Mouse (Mus musculus): ENCODE measurements around the gene Sec14l2. TPM values are rescaled to one million over a fixed set of nuclear protein-coding genes. Genes with fewer than 3 reads are reported as not detected.

The Sec14l2 gene
- polyA plus RNA-seq, 1 experiment from 2014 or later: 5.0 TPM

GRCm38 (mm10) chr11:4060866-4061575, 62.2 kb downstream of the Sec14l2 start:
- Histone ChIP-seq H3K27ac (ENCODE audit: low read depth, low read length) (no peak overlapping the region), H3K4me2 (ENCODE audit: low read depth, low read length) (no peak overlapping the region), H3K4me1 (ENCODE audit: control insufficient read depth, insufficient read depth, low read length) (no peaks in the 10 kb centered on the region), H3K9ac (replicated peaks; ENCODE audit: low read depth, low read length) (no peak overlapping the region), H3K27me3 (ENCODE audit: control insufficient read depth, insufficient read depth, low read length) (no peaks in the 10 kb centered on the region), H3K9me3 (ENCODE audit: control insufficient read depth, low read length) (no peaks in the 10 kb centered on the region), H3K36me3 (ENCODE audit: control insufficient read depth, insufficient read depth, low read length) (no peaks in the 10 kb centered on the region), H3K4me3 (ENCODE audit: low read depth, low read length) (no peak overlapping the region)
- WGBS: 79% methylated on average over 5 of the region's 5 CpGs
- no peak for ATAC-seq (ENCODE audit: low read depth)

GRCm38 (mm10) chr11:4053586-4053985, 69.6 kb downstream of the Sec14l2 start:
- ATAC-seq (ENCODE audit: low read depth): no peak
- H3K4me3 ChIP-seq (ENCODE audit: low read depth, low read length): no peak overlapping the region
- H3K9ac ChIP-seq (replicated peaks; ENCODE audit: low read depth, low read length): no peak overlapping the region
- H3K27ac ChIP-seq (ENCODE audit: low read depth, low read length): no peak overlapping the region
- H3K27me3 ChIP-seq (ENCODE audit: control insufficient read depth, insufficient read depth, low read length): no peaks in the 10 kb centered on the region
- no peaks in the 10 kb centered on the region for H3K36me3 ChIP-seq (ENCODE audit: control insufficient read depth, insufficient read depth, low read length)
- 21% methylated on average over 5 of the region's 5 CpGs for WGBS
- no peak overlapping the region for H3K4me2 ChIP-seq (ENCODE audit: low read depth, low read length)
- H3K9me3 ChIP-seq (ENCODE audit: control insufficient read depth, low read length): no peaks in the 10 kb centered on the region
- H3K4me1 ChIP-seq (ENCODE audit: control insufficient read depth, insufficient read depth, low read length): no peaks in the 10 kb centered on the region

- H3K9ac ChIP-seq (replicated peaks; ENCODE audit: low read depth, low read length): no peak overlapping the region
- no peak for ATAC-seq (ENCODE audit: low read depth)
- H3K4me3 ChIP-seq (ENCODE audit: low read depth, low read length): no peak overlapping the region
- WGBS: 87% methylated on average over 6 of the region's 6 CpGs
- no peaks in the 10 kb centered on the region for H3K9me3 ChIP-seq (ENCODE audit: control insufficient read depth, low read length)
- H3K27ac ChIP-seq (ENCODE audit: low read depth, low read length): no peak overlapping the region
- no peaks in the 10 kb centered on the region for H3K27me3 ChIP-seq (ENCODE audit: control insufficient read depth, insufficient read depth, low read length)
- H3K4me2 ChIP-seq (ENCODE audit: low read depth, low read length): no peak overlapping the region
- no peaks in the 10 kb centered on the region for H3K4me1 ChIP-seq (ENCODE audit: control insufficient read depth, insufficient read depth, low read length)
- no peaks in the 10 kb centered on the region for H3K36me3 ChIP-seq (ENCODE audit: control insufficient read depth, insufficient read depth, low read length)
Observed at GRCm38 (mm10) chr11:4048438-4048837, 74.8 kb downstream of the Sec14l2 start.

GRCm38 (mm10) chr11:4047766-4048165, 75.4 kb downstream of the Sec14l2 start:
- Histone ChIP-seq H3K4me2 (ENCODE audit: low read depth, low read length) (no peak overlapping the region), H3K4me3 (ENCODE audit: low read depth, low read length) (no peak overlapping the region), H3K4me1 (ENCODE audit: control insufficient read depth, insufficient read depth, low read length) (no peaks in the 10 kb centered on the region), H3K9me3 (ENCODE audit: control insufficient read depth, low read length) (no peaks in the 10 kb centered on the region), H3K27ac (ENCODE audit: low read depth, low read length) (no peak overlapping the region), H3K9ac (replicated peaks; ENCODE audit: low read depth, low read length) (no peak overlapping the region), H3K36me3 (ENCODE audit: control insufficient read depth, insufficient read depth, low read length) (no peaks in the 10 kb centered on the region), H3K27me3 (ENCODE audit: control insufficient read depth, insufficient read depth, low read length) (no peaks in the 10 kb centered on the region)
- 98% methylated on average over 2 of the region's 2 CpGs for WGBS
- no peak for ATAC-seq (ENCODE audit: low read depth)

Small RNA genes lying within 50 kb of the gene (microRNA-seq; reads per million reads assigned to microRNA genes)
- gene Mir3060: 3.7 reads per million, percentile 5 among the genes with 10 or more reads in this experiment

Other genes starting within 250 kb of the Sec14l2 start
- 0.13 and 0.17 TPM in 2 replicates for gene 4921536K21Rik, start 228.3 kb downstream of the Sec14l2 start, polyA plus RNA-seq (2014; fragmentation: Nextera tagmentation; extraction: Ambion mirVana)
- gene Dusp18, start 228.2 kb downstream of the Sec14l2 start, polyA plus RNA-seq (2014; fragmentation: Nextera tagmentation; extraction: Ambion mirVana): 23.7 and 27.8 TPM in 2 replicates
- gene Slc35e4, start 208.8 kb downstream of the Sec14l2 start, polyA plus RNA-seq (2014; fragmentation: Nextera tagmentation; extraction: Ambion mirVana): 11.6 and 13.6 TPM in 2 replicates
- 15.4 and 30.9 TPM in 2 replicates for gene Tcn2, start 191.3 kb downstream of the Sec14l2 start, polyA plus RNA-seq (2014; fragmentation: Nextera tagmentation; extraction: Ambion mirVana)
- gene Pes1, start 159.4 kb downstream of the Sec14l2 start, polyA plus RNA-seq (2014; fragmentation: Nextera tagmentation; extraction: Ambion mirVana): 42.4 and 49.5 TPM in 2 replicates
- gene 4930556J24Rik, start 146.6 kb downstream of the Sec14l2 start, polyA plus RNA-seq (2014; fragmentation: Nextera tagmentation; extraction: Ambion mirVana): 0.23 TPM in 1 of 2 replicates, not detected in the other
- 6.2 and 6.7 TPM in 2 replicates for gene Gal3st1, start 139.8 kb downstream of the Sec14l2 start, polyA plus RNA-seq (2014; fragmentation: Nextera tagmentation; extraction: Ambion mirVana)
- not detected in 2 replicates for gene Sec14l4, start 92.0 kb downstream of the Sec14l2 start, polyA plus RNA-seq (2014; fragmentation: Nextera tagmentation; extraction: Ambion mirVana)
- gene Sec14l3, start 58.6 kb downstream of the Sec14l2 start, polyA plus RNA-seq (2014; fragmentation: Nextera tagmentation; extraction: Ambion mirVana): 0.10 and 0.37 TPM in 2 replicates
- 8.4 and 12.3 TPM in 2 replicates for gene Mtfp1, start 28.0 kb downstream of the Sec14l2 start, polyA plus RNA-seq (2014; fragmentation: Nextera tagmentation; extraction: Ambion mirVana)
- gene Rnf215, start 11.8 kb upstream of the Sec14l2 start, polyA plus RNA-seq (2014; fragmentation: Nextera tagmentation; extraction: Ambion mirVana): 51.0 and 53.3 TPM in 2 replicates
- gene Ccdc157, start 36.9 kb upstream of the Sec14l2 start, polyA plus RNA-seq (2014; fragmentation: Nextera tagmentation; extraction: Ambion mirVana): 5.8 and 6.7 TPM in 2 replicates
- 53.0 and 56.6 TPM in 2 replicates for gene Sf3a1, start 36.9 kb upstream of the Sec14l2 start, polyA plus RNA-seq (2014; fragmentation: Nextera tagmentation; extraction: Ambion mirVana)
- 19.8 and 24.6 TPM in 2 replicates for gene Tbc1d10a, start 63.4 kb upstream of the Sec14l2 start, polyA plus RNA-seq (2014; fragmentation: Nextera tagmentation; extraction: Ambion mirVana)
- gene Castor1, start 94.8 kb upstream of the Sec14l2 start, polyA plus RNA-seq (2014; fragmentation: Nextera tagmentation; extraction: Ambion mirVana): 3.0 and 4.4 TPM in 2 replicates
- gene Osm, start 113.0 kb upstream of the Sec14l2 start, polyA plus RNA-seq (2014; fragmentation: Nextera tagmentation; extraction: Ambion mirVana): 0.12 TPM in 1 of 2 replicates, not detected in the other
- gene Lif, start 134.1 kb upstream of the Sec14l2 start, polyA plus RNA-seq (2014; fragmentation: Nextera tagmentation; extraction: Ambion mirVana): 0.06 TPM in 1 of 2 replicates, not detected in the other

Measured in neural tube, embryonic 14.5 days (tissue).